Mouse (Mus musculus) erythroblast, embryonic 14.5 days (primary cell): ENCODE data around the gene Rab27a.

ENCODE experiments used
- GATA1 ChIP-seq: IDR thresholded peaks from 2 replicates; pipeline ENCODE4 v1.6.1; 2012; ENCODE audit warnings: low read length, inconsistent platforms, mixed read lengths
- TAL1 ChIP-seq: IDR thresholded peaks from 3 replicates; pipeline ENCODE4 v1.6.1; 2012; ENCODE audit warnings: low read length, inconsistent platforms, mixed read lengths

DNA sequence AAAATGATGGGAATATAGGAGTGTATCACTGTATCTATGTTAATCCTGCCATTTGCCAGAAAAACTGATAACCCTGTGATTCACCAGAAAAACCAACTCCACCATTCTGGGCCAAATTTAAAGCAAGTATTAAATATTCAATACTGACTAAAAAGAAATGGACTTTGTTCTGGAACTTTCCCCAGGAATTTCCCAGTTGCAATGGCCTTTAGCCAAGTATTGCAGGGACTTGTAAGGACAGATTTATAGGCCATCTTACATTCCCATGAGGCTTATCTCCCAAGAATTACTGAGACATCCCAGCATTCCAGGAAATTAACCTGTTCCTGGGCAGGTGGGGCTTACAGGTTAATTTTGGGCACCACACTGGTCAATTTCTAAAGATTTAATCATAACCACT is 61.1 kb downstream of the Rab27a start:
- TF ChIP-seq GATA1 (no peak), TAL1 (no peak)
